Mouse (Mus musculus) MEL (cell line): ENCODE measurements around the gene Ccdc7a. TPM values are rescaled to one million over a fixed set of nuclear protein-coding genes. Genes with fewer than 3 reads are reported as not detected.

Experiments used
- DNase-seq: peaks from one replicate; pipeline ENCODE4 v3.0.0; 2011; ENCODE audit warnings: low read depth, low spot score
- H3K27ac ChIP-seq: 2 replicates; pipeline ENCODE4 v1.5.1; 2012; ENCODE audit warnings: low read depth, mild to moderate bottlenecking, control low read depth, low read length, moderate library complexity; ENCODE audit not compliant: control insufficient read depth
- H3K27me3 ChIP-seq, 2 experiments: fragments of 150-350 bp in 1 of 2; sonication (generic) in 1 of 2; 2 replicates each; pipeline ENCODE4 v1.6.1; 2012; ENCODE audit warnings: low read length in 2 of 2, mild to moderate bottlenecking in 2 of 2, improper control_type of control experiment in 1 of 2, moderate library complexity in 1 of 2; ENCODE audit not compliant: insufficient read depth in 2 of 2, control insufficient read depth in 1 of 2
- H3K36me3 ChIP-seq, 2 experiments: 2 replicates each; pipeline ENCODE4 v1.6.1; 2012 to 2014; ENCODE audit warnings: low read length in 2 of 2, improper control_type of control experiment in 1 of 2, inconsistent platforms in 1 of 2, mild to moderate bottlenecking in 1 of 2; ENCODE audit not compliant: insufficient read depth in 2 of 2, control insufficient read depth in 1 of 2
- H3K4me1 ChIP-seq, 2 experiments: fragments of 150-350 bp in 1 of 2; sonication (generic) in 1 of 2; 2 replicates each; pipeline ENCODE4 v1.6.1; 2012; ENCODE audit warnings: low read length in 2 of 2, improper control_type of control experiment in 1 of 2, mild to moderate bottlenecking in 1 of 2; ENCODE audit not compliant: insufficient read depth in 2 of 2, control insufficient read depth in 1 of 2
- H3K4me3 ChIP-seq, 2 experiments: fragments of 150-350 bp in 1 of 2; sonication (generic) in 1 of 2; 2 replicates each; pipeline ENCODE4 v1.5.1; 2012; ENCODE audit warnings: low read depth in 2 of 2, low read length in 2 of 2, mild to moderate bottlenecking in 2 of 2, moderate library complexity in 2 of 2, control low read depth in 1 of 2, improper control_type of control experiment in 1 of 2; ENCODE audit not compliant: control insufficient read depth in 1 of 2, insufficient read depth in 1 of 2
- H3K79me2 ChIP-seq: 2 replicates; pipeline ENCODE4 v1.6.1; 2012; ENCODE audit warnings: mild to moderate bottlenecking, low read length, moderate library complexity; ENCODE audit not compliant: control insufficient read depth, poor library complexity, insufficient read depth
- H3K9ac ChIP-seq: 2 replicates; pipeline ENCODE4 v1.6.1; 2012; ENCODE audit warnings: low read depth, mild to moderate bottlenecking, control low read depth, low read length, moderate library complexity; ENCODE audit not compliant: control insufficient read depth, poor library complexity, severe bottlenecking
- H3K9me3 ChIP-seq: fragments of 150-350 bp; sonication (generic); replicated peaks from 2 replicates; pipeline ENCODE4 v1.6.1; 2012; ENCODE audit warnings: mild to moderate bottlenecking, low read length, improper control_type of control experiment, moderate library complexity; ENCODE audit not compliant: insufficient read depth
- BHLHE40 ChIP-seq: IDR thresholded peaks from 2 replicates; pipeline ENCODE4 v1.6.1; 2012; ENCODE audit warnings: low read depth, mild to moderate bottlenecking, inconsistent platforms, low read length, improper control_type of control experiment, borderline replicate concordance
- CHD1 ChIP-seq: IDR thresholded peaks from 2 replicates; pipeline ENCODE4 v1.6.1; 2012; ENCODE audit warnings: low read depth, mild to moderate bottlenecking, inconsistent platforms, low read length, improper control_type of control experiment
- GATA1 ChIP-seq: IDR thresholded peaks from 2 replicates; pipeline ENCODE4 v1.6.1; 2011; ENCODE audit warnings: low read depth, low read length, improper control_type of control experiment
- POLR2AphosphoS5 ChIP-seq: IDR thresholded peaks from 2 replicates; pipeline ENCODE4 v1.6.1; 2012; ENCODE audit warnings: low read depth, borderline replicate concordance, mild to moderate bottlenecking, inconsistent platforms, low read length, moderate library complexity, mixed read lengths
- RCOR1 ChIP-seq: IDR thresholded peaks from 2 replicates; pipeline ENCODE4 v1.6.1; 2012; ENCODE audit warnings: low read depth, mild to moderate bottlenecking, inconsistent platforms, low read length, improper control_type of control experiment
- TBP ChIP-seq: IDR thresholded peaks from 2 replicates; pipeline ENCODE4 v1.8.0; 2011; ENCODE audit warnings: low read depth, low read length, improper control_type of control experiment
- UBTF ChIP-seq: IDR thresholded peaks from 2 replicates; pipeline ENCODE4 v1.6.1; 2012; ENCODE audit warnings: low read depth, mild to moderate bottlenecking, inconsistent platforms, low read length, improper control_type of control experiment, moderate library complexity, borderline replicate concordance; ENCODE audit not compliant: insufficient read depth
- ZNF384 ChIP-seq: IDR thresholded peaks from 2 replicates; pipeline ENCODE4 v1.6.1; 2012; ENCODE audit warnings: low read depth, mild to moderate bottlenecking, inconsistent platforms, low read length, improper control_type of control experiment
- polyA plus RNA-seq, 2 experiments: library from polyadenylated mRNA; stranded (reverse) in 1 of 2; unstranded in 1 of 2; fragments of >175 nt in 1 of 2; fragments of >200 nt in 1 of 2; gene quantifications; 2 replicates each; pipeline versions ENCODE4 v1.2.1 to v1.2.4; 2012; ENCODE audit warnings: low replicate concordance in 2 of 2, low read depth in 1 of 2; ENCODE audit not compliant: insufficient read length in 2 of 2, insufficient read depth in 1 of 2, missing spikeins in 1 of 2
- total RNA-seq: library from RNA; depleted of rRNA; stranded (reverse); fragments of 300-350 nt; gene quantifications from 2 replicates; pipeline ENCODE4 v1.2.3, GENCODE M21; 2012; rRNA removed

The Ccdc7a gene
- total and polyA plus RNA-seq, 3 experiments = 0.13 TPM; not detected in 2

GRCm38 (mm10) chr8:128685507-128686428 is 379.5 kb downstream of the Ccdc7a start, which contains the start of gene Itgb1 (continued):
- TF ChIP-seq BHLHE40 = no peak
- TF ChIP-seq CHD1 = 0 out of 2 replicates have a peak, but pooled peaks have one; percentile 21
- peak; percentile 44; the same call in 1 of the 2 replicates for TF ChIP-seq RCOR1
- no peak for TF ChIP-seq GATA1
- no peak for TF ChIP-seq UBTF

- TF ChIP-seq TBP (no peak), BHLHE40 (0 out of 2 replicates have a peak, but pooled peaks have one; percentile 16), POLR2AphosphoS5 (no peak), CHD1 (peak; percentile 63; the same call in 1 of the 2 replicates), ZNF384 (peak; percentile 53)
- Histone ChIP-seq H3K9ac (peak overlapping the region; percentile 96), H3K4me3 (peak overlapping the region; percentile 68 to 99), H3K27me3 (no peaks in the 10 kb centered on the region), H3K79me2 (peaks cover 26% of the 10 kb centered on the region), H3K9me3 (no peaks in the 10 kb centered on the region), H3K27ac (peak overlapping the region; percentile 71), H3K4me1 (peaks cover 7 to 13% of the 10 kb centered on the region in 2 experiments), H3K36me3 (peaks cover 0 to 25% of the 10 kb centered on the region in 2 experiments; a peak in 2 of 4 replicates)
- peak; percentile 27 for DNase-seq
Observed at GRCm38 (mm10) chr8:128684609-128685506, 380.5 kb downstream of the Ccdc7a start.

Other genes with a start within 250 kb of the Ccdc7a start
- gene Ccdc7b, start 1.6 kb upstream of the Ccdc7a start, total RNA-seq = not detected in 2 replicates
- not detected for gene Ccdc7b, start 1.6 kb upstream of the Ccdc7a start, polyA plus RNA-seq
- not detected in 2 replicates for gene Gm10999, start 66.1 kb upstream of the Ccdc7a start, total RNA-seq
- gene Gm10999, start 66.1 kb upstream of the Ccdc7a start, polyA plus RNA-seq = not detected
- 8.5 and 11.3 TPM in 2 replicates for gene 2610044O15Rik8, start 168.9 kb upstream of the Ccdc7a start, total RNA-seq
- 100 to 1,000 TPM in 1 of 2 experiments, 1 to 10 TPM in 1; 7.7 to 333 TPM for gene 2610044O15Rik8, start 168.9 kb upstream of the Ccdc7a start, polyA plus RNA-seq